Mouse (Mus musculus): ENCODE results near the gene Aars2. TPM values are rescaled to one million over a fixed set of nuclear protein-coding genes. Genes with fewer than 3 reads are reported as not detected.

The Aars2 gene
- polyA plus RNA-seq, 1 experiment, result 10.5 TPM

- TF ChIP-seq POLR2A (IDR thresholded peaks at IDR 0.05; ENCODE audit: low read depth, low read length) (no peak), CTCF (IDR thresholded peaks at IDR 0.05; ENCODE audit: extremely low read depth, insufficient read length, insufficient replicate concordance, low read depth, low read length) (no peak)
- H3K4me3 ChIP-seq (ENCODE audit: low read depth, low read length), result no peak overlapping the region
- peaks cover 5% of the 10 kb centered on the region; the same call in 1 of the 2 replicates for H3K4me1 ChIP-seq (ENCODE audit: control insufficient read depth, insufficient read depth, insufficient read length, low read length)
- H3K36me3 ChIP-seq (ENCODE audit: control insufficient read depth, insufficient read depth, low read length), result no peaks in the 10 kb centered on the region
- WGBS, result 33% methylated on average over 2 of the region's 2 CpGs
- H3K27ac ChIP-seq (ENCODE audit: insufficient read depth, low read depth, low read length), result no peak overlapping the region
- no peaks in the 10 kb centered on the region for H3K27me3 ChIP-seq (ENCODE audit: control insufficient read depth, insufficient read depth, low read length)
Measured at GRCm38 (mm10) chr17:45499516-45499915, 7.1 kb upstream of the Aars2 start.

GRCm38 (mm10) chr17:45500981-45501380 lies 5.7 kb upstream of the Aars2 start:
- Histone ChIP-seq H3K4me3 (ENCODE audit: low read depth, low read length) (no peak overlapping the region), H3K36me3 (ENCODE audit: control insufficient read depth, insufficient read depth, low read length) (no peaks in the 10 kb centered on the region), H3K27ac (ENCODE audit: insufficient read depth, low read depth, low read length) (no peak overlapping the region), H3K27me3 (ENCODE audit: control insufficient read depth, insufficient read depth, low read length) (no peaks in the 10 kb centered on the region), H3K4me1 (ENCODE audit: control insufficient read depth, insufficient read depth, insufficient read length, low read length) (no peaks in the 10 kb centered on the region)
- WGBS, result 34% methylated on average over 4 of the region's 4 CpGs
- no peak for TF ChIP-seq CTCF (IDR thresholded peaks at IDR 0.05; ENCODE audit: extremely low read depth, insufficient read length, insufficient replicate concordance, low read depth, low read length)
- TF ChIP-seq POLR2A (IDR thresholded peaks at IDR 0.05; ENCODE audit: low read depth, low read length), result no peak

DNA sequence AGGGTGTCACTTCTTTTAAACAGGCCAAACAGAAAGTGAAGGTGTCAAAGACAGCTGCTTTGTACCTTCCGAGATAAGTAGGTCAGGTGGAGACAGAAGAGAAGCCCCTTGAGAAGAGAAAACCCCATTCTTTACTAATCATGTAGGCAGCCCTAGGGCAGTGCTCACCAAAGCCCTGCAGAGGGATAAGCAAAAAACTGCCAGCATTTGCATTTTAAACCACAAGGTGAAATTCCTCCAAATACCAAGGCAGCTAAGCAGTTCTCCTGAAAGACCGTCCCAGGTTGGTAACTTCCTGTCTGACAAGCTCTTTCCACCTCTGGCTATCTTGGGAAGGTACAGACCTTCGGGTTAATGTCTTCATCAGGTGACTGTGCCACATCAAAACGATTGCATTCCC lies 4.3 kb upstream of the Aars2 start:
- no peak overlapping the region for H3K4me3 ChIP-seq (ENCODE audit: low read depth, low read length)
- TF ChIP-seq CTCF (IDR thresholded peaks at IDR 0.05; ENCODE audit: extremely low read depth, insufficient read length, insufficient replicate concordance, low read depth, low read length) (no peak), POLR2A (IDR thresholded peaks at IDR 0.05; ENCODE audit: low read depth, low read length) (no peak)
- H3K4me1 ChIP-seq (ENCODE audit: control insufficient read depth, insufficient read depth, insufficient read length, low read length), result no peaks in the 10 kb centered on the region
- H3K36me3 ChIP-seq (ENCODE audit: control insufficient read depth, insufficient read depth, low read length), result no peaks in the 10 kb centered on the region
- no peak overlapping the region for H3K27ac ChIP-seq (ENCODE audit: insufficient read depth, low read depth, low read length)
- 39% methylated on average over 4 of the region's 4 CpGs for WGBS
- H3K27me3 ChIP-seq (ENCODE audit: control insufficient read depth, insufficient read depth, low read length), result no peaks in the 10 kb centered on the region

DNA sequence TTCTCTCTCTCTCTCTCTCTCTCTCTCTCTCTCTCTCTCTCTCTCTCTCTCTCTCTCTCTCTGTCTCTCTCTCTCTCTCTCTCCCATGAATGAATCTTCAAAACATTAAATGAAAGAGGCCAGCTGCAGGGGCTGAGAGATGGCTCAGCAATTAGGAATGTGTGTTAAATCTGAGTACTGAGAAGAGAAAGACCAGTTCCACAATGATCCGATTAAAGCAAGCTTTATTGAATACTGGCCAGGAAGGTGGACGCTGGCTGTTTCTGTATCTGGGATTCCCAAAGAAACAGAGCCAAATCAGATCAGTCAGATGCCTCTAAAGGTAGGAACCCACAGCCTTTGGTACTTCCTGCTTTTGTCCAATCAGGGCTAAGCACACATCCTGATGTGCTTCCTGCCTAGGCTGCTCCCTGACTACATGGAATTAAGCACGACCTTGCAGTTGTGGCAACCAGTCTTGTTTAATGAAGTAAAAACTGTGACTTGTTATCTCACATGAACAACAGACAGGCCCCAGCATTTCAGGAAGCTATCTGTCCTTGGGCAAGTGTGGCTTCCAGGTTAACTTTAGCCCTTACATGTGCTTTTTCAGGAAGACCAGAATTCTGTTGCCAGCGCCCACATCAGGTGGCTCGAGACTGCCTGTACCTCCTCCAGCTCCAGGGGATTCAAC lies 3.2 kb upstream of the Aars2 start:
- Histone ChIP-seq H3K27me3 (ENCODE audit: control insufficient read depth, insufficient read depth, low read length) (no peaks in the 10 kb centered on the region), H3K27ac (ENCODE audit: insufficient read depth, low read depth, low read length) (no peak overlapping the region), H3K36me3 (ENCODE audit: control insufficient read depth, insufficient read depth, low read length) (no peaks in the 10 kb centered on the region), H3K4me3 (ENCODE audit: low read depth, low read length) (no peak overlapping the region), H3K4me1 (ENCODE audit: control insufficient read depth, insufficient read depth, insufficient read length, low read length) (no peaks in the 10 kb centered on the region)
- TF ChIP-seq POLR2A (IDR thresholded peaks at IDR 0.05; ENCODE audit: low read depth, low read length) (no peak), CTCF (IDR thresholded peaks at IDR 0.05; ENCODE audit: extremely low read depth, insufficient read length, insufficient replicate concordance, low read depth, low read length) (no peak)
- 45% methylated on average over 5 of the region's 5 CpGs for WGBS

GRCm38 (mm10) chr17:45505941-45506465 lies 638 bp upstream of the Aars2 start:
- no peak overlapping the region for H3K4me3 ChIP-seq (ENCODE audit: low read depth, low read length)
- WGBS, result 68% methylated on average over 6 of the region's 6 CpGs
- H3K27ac ChIP-seq (ENCODE audit: insufficient read depth, low read depth, low read length), result no peak overlapping the region

DNA sequence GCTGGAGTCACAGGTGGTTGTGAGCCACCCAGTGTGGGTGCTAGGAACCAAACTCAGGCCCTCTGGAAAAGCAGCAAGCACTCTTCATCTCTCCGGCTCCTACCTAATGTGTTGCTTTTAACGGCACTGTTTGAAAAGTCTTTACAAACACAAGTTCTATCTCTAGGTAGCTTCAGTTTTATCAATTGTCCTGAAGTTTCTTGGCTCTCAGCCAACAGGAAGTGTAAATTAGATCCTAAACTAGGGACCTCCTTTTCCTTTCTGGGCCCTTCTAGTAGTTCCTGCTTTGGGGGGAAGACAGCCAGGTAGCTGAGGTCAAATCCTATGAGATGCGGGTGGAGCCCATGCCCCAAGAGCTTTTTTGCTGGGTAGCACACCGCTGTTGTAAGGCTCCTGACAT lies 4.2 kb downstream of the Aars2 start:
- WGBS, result 82% methylated on average over 4 of the region's 4 CpGs

More at GRCm38 (mm10) chr17:45505941-45506465, 638 bp upstream of the Aars2 start:
- no peak for TF ChIP-seq CTCF (IDR thresholded peaks at IDR 0.05; ENCODE audit: extremely low read depth, insufficient read length, insufficient replicate concordance, low read depth, low read length)
- Histone ChIP-seq H3K36me3 (ENCODE audit: control insufficient read depth, insufficient read depth, low read length) (peaks cover 6% of the 10 kb centered on the region), H3K27me3 (ENCODE audit: control insufficient read depth, insufficient read depth, low read length) (no peaks in the 10 kb centered on the region), H3K4me1 (ENCODE audit: control insufficient read depth, insufficient read depth, insufficient read length, low read length) (no peaks in the 10 kb centered on the region)

GRCm38 (mm10) chr17:45511757-45512156 lies 5.1 kb downstream of the Aars2 start:
- H3K36me3 ChIP-seq (ENCODE audit: control insufficient read depth, insufficient read depth, low read length), result peaks cover 7% of the 10 kb centered on the region
- no peak overlapping the region for H3K27ac ChIP-seq (ENCODE audit: insufficient read depth, low read depth, low read length)
- H3K27me3 ChIP-seq (ENCODE audit: control insufficient read depth, insufficient read depth, low read length), result no peaks in the 10 kb centered on the region
- WGBS, result 84% methylated on average over 4 of the region's 4 CpGs
- H3K4me3 ChIP-seq (ENCODE audit: low read depth, low read length), result no peak overlapping the region
- no peak for TF ChIP-seq POLR2A (IDR thresholded peaks at IDR 0.05; ENCODE audit: low read depth, low read length)
- no peak for TF ChIP-seq CTCF (IDR thresholded peaks at IDR 0.05; ENCODE audit: extremely low read depth, insufficient read length, insufficient replicate concordance, low read depth, low read length)
- no peaks in the 10 kb centered on the region for H3K4me1 ChIP-seq (ENCODE audit: control insufficient read depth, insufficient read depth, insufficient read length, low read length)

More for the DNA sequence above, 4.2 kb downstream of the Aars2 start:
- H3K4me3 ChIP-seq (ENCODE audit: low read depth, low read length), result no peak overlapping the region
- no peaks in the 10 kb centered on the region for H3K4me1 ChIP-seq (ENCODE audit: control insufficient read depth, insufficient read depth, insufficient read length, low read length)
- H3K36me3 ChIP-seq (ENCODE audit: control insufficient read depth, insufficient read depth, low read length), result peaks cover 7% of the 10 kb centered on the region
- no peak for TF ChIP-seq POLR2A (IDR thresholded peaks at IDR 0.05; ENCODE audit: low read depth, low read length)
- no peak for TF ChIP-seq CTCF (IDR thresholded peaks at IDR 0.05; ENCODE audit: extremely low read depth, insufficient read length, insufficient replicate concordance, low read depth, low read length)
- H3K27me3 ChIP-seq (ENCODE audit: control insufficient read depth, insufficient read depth, low read length), result no peaks in the 10 kb centered on the region
- H3K27ac ChIP-seq (ENCODE audit: insufficient read depth, low read depth, low read length), result no peak overlapping the region

Data from small intestine, adult 2 months (tissue).